Mouse (Mus musculus) liver, embryonic 16.5 days (tissue): ENCODE results near the gene Far1. TPM values are rescaled to one million over a fixed set of nuclear protein-coding genes. Genes with fewer than 3 reads are reported as not detected.

Experiments used
- ATAC-seq: fragments of 200-750 bp; cut with Nextera tagmentation; 2 replicates; pipeline ENCODE4 v1.8.0; 2017; ENCODE audit warnings: low read depth, mild to moderate bottlenecking, moderate number of reproducible peaks, moderate library complexity
- H3K27ac ChIP-seq: fragments of 300-500 bp; sonication (generic); 2 replicates; pipeline ENCODE4 v1.5.1; 2014; ENCODE audit warnings: mild to moderate bottlenecking, low read length
- H3K27me3 ChIP-seq: fragments of 300-500 bp; sonication (generic); 2 replicates; pipeline ENCODE4 v1.6.1; 2014; ENCODE audit warnings: low read depth, low read length, mixed read lengths; ENCODE audit not compliant: control insufficient read depth, insufficient read depth
- H3K36me3 ChIP-seq: fragments of 300-500 bp; sonication (generic); 2 replicates; pipeline ENCODE4 v1.6.1; 2014; ENCODE audit warnings: mild to moderate bottlenecking; ENCODE audit not compliant: control insufficient read depth, insufficient read depth
- H3K4me1 ChIP-seq: fragments of 300-500 bp; sonication (generic); 2 replicates; pipeline ENCODE4 v1.6.1; 2014; ENCODE audit warnings: low read depth, low read length, mixed read lengths; ENCODE audit not compliant: control insufficient read depth
- H3K4me2 ChIP-seq: fragments of 300-500 bp; sonication (generic); 2 replicates; pipeline ENCODE4 v1.6.1; 2014; ENCODE audit warnings: low read depth, low read length, mixed read lengths
- H3K4me3 ChIP-seq: fragments of 300-500 bp; sonication (generic); 2 replicates; pipeline ENCODE4 v1.5.1; 2014; ENCODE audit warnings: low read depth, mild to moderate bottlenecking, low read length
- H3K9ac ChIP-seq: fragments of 300-500 bp; sonication (generic); 2 replicates; pipeline ENCODE4 v1.6.1; 2014; ENCODE audit warnings: low read depth, low read length
- H3K9me3 ChIP-seq: fragments of 300-500 bp; sonication (generic); replicated peaks from 2 replicates; pipeline ENCODE4 v1.6.1; 2016; ENCODE audit warnings: low read length; ENCODE audit not compliant: control insufficient read depth
- WGBS: fragments of 180-500 bp; shearing (Covaris S2); extraction: QIAGEN DNeasy Blood & Tissue Kit; methylation state at CpG from one replicate; pipeline ENCODE4 v1.1.7; 2014; ENCODE audit not compliant: insufficient replicate concordance; 5-methylcytosine and 5-hydroxymethylcytosine counted together
- polyA plus RNA-seq: library from polyadenylated mRNA; unstranded; fragments of >200 nt; fragmentation: Nextera tagmentation; extraction: Ambion mirVana; gene quantifications from 2 replicates; pipeline ENCODE4 v1.2.1, GENCODE M21; 2015

Gene Far1
- polyA plus RNA-seq, 1 experiment from 2014 or later, result 20.4 TPM

DNA sequence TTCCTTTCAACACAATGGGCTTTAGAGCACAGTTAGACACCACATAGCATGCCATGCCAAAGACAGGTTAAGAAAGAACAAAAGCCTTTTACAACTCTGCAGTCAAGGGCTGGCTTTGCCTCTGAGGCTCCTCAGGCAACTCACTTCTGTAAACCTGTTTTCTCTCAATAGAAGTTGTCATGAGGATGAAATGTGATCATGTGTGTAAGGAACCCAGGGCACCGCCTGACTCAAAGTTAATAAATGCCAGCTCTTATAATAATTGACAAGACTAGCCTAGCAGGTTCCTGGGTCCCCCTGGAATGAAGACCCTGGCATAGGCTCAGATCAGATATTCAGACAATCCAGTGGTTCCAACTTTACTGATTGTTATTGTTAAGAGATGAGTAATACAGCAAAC, 77.5 kb downstream of the Far1 start:
- H3K9me3 ChIP-seq, result no peaks in the 10 kb centered on the region
- no peaks in the 10 kb centered on the region for H3K4me1 ChIP-seq
- no peak overlapping the region for H3K27ac ChIP-seq

DNA sequence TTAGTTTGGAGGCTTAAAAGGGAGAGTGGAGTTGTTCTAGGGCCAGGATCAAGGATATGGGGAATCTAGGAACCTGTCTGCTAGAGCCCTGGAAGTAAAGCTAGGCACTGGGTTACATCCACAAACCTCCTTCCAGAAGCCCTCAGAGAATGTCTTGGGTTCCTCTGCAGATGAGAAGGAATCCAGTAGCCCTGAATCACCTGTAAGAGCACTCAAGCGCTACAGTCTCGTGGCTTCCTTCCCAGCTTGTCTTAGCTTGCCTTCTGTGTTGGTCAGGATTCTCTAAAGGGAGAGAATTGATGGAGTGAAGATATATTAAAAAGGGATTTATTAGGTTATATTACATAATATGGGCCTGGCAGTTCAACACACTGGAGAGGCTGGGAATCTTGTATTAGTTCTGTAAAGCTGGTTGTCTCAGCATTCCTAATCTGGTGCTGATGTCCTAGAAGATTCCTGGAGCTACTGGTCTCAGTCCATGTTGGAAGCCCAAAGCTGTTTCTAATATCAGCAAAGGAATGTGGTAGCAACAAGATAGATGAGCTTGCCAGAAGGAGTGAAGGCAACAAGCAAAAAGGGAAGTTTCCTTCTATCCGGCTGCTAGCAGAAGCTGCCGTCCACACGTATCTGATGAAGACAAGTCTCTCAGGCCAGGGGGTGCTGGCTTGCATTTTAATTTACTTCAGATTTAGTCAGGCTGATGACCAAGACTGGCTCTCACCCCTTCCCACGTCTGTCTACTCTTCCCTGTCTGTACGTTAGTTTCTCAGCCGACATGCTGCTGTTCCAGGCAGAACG, 78.1 kb downstream of the Far1 start:
- no peak for ATAC-seq
- WGBS, result 50% methylated on average over 9 of the region's 9 CpGs
- Histone ChIP-seq H3K4me2 (no peak overlapping the region), H3K9ac (no peak overlapping the region), H3K36me3 (no peaks in the 10 kb centered on the region), H3K27me3 (no peaks in the 10 kb centered on the region), H3K4me1 (no peaks in the 10 kb centered on the region), H3K27ac (no peak overlapping the region), H3K4me3 (no peak overlapping the region), H3K9me3 (no peaks in the 10 kb centered on the region)

More for the DNA sequence above, 77.5 kb downstream of the Far1 start:
- H3K9ac ChIP-seq, result no peak overlapping the region
- no peaks in the 10 kb centered on the region for H3K27me3 ChIP-seq
- H3K4me3 ChIP-seq, result no peak overlapping the region
- no peaks in the 10 kb centered on the region for H3K36me3 ChIP-seq
- no peak for ATAC-seq
- 35% methylated on average over 1 of the region's 1 CpGs for WGBS
- no peak overlapping the region for H3K4me2 ChIP-seq

DNA sequence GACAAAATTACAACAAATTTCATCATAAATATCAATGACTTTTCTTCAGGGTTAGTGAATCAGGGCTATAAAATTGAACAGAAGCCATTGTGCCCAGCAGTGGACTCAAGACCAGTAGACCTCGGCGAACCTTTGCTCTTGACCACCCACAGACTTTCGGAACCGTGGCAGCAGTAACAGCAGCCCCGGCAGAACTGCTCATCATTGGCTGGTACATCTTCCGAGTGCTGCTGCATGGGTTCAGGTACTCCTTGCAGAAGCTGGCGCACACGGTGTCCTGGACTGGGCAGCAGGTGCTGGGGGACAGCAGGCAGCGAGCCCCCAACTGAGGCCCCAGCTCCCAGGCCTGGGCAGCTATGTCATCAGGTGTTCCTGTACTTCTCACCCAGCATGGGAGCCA, 79.1 kb downstream of the Far1 start:
- 78% methylated on average over 9 of the region's 9 CpGs for WGBS
- Histone ChIP-seq H3K27me3 (no peaks in the 10 kb centered on the region), H3K4me1 (no peaks in the 10 kb centered on the region), H3K27ac (no peak overlapping the region), H3K36me3 (no peaks in the 10 kb centered on the region), H3K9ac (no peak overlapping the region), H3K9me3 (no peaks in the 10 kb centered on the region), H3K4me2 (no peak overlapping the region), H3K4me3 (no peak overlapping the region)
- no peak for ATAC-seq

DNA sequence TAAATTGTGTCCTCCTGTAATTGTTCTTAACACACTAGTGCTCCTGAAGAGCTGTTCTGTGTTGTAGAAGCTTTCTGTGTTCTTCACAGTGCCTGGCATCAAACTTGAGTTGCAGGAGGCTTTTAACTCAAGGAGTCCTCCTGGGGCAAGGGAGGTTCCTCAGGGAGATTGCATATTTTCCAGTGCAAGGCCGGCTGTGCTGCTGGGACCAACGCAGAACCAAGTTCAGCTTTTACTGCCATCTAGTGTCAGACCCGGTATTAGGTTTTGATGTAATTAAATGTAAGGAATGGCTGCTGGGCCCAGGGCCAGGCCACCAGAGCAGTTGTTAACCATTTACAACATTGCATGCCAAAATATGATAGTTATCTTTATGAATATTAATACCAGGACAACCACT, 80.7 kb downstream of the Far1 start:
- ATAC-seq, result no peak
- Histone ChIP-seq H3K27me3 (no peaks in the 10 kb centered on the region; the same call in 1 of the 2 replicates), H3K27ac (no peak overlapping the region), H3K9me3 (no peaks in the 10 kb centered on the region), H3K4me2 (no peak overlapping the region), H3K9ac (no peak overlapping the region), H3K4me1 (no peaks in the 10 kb centered on the region), H3K4me3 (no peak overlapping the region), H3K36me3 (no peaks in the 10 kb centered on the region)
- 0% methylated on average over 3 of the region's 3 CpGs for WGBS

DNA sequence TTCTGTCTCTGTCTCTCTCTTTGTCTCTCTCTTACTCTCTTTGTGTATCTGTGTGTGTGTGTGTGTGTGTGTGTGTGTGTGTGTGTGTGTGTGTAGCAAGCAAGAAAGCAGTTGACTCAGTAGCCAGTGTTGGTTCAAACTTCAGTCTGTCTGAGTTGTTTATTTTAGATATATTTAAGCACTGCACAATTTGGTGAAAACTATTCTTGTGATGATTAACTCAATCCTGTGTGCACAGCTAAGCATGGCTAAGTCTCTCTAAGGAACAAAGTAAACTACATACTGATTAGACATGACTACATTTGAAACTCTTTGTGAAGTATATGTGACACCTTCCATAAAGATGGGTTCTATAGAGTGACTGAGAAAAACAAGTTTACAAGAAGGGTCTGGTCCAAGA, 83.6 kb downstream of the Far1 start:
- Histone ChIP-seq H3K9me3 (no peaks in the 10 kb centered on the region), H3K4me2 (no peak overlapping the region), H3K9ac (no peak overlapping the region), H3K36me3 (no peaks in the 10 kb centered on the region), H3K27ac (no peak overlapping the region), H3K27me3 (no peaks in the 10 kb centered on the region; the same call in 1 of the 2 replicates), H3K4me1 (no peaks in the 10 kb centered on the region), H3K4me3 (no peak overlapping the region)
- ATAC-seq, result no peak

DNA sequence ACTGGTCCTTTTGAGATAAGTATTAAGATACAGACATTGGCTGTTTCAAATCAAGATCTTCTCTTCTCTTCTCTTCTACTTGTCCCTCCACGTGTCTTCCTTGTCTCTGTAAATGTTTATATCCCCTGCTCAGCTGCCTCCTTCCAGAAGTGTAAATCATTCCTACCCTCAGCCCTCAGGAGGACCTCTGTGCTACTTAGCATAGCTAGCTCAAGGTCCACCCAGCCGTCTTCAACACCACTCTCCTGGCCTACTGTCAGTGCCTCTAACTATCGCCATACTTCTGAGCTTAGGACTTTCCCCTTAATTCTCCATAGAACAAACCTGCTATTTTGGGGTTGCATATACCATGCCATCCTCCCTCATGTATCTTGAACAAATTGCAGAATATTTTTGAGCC, 88.2 kb downstream of the Far1 start:
- Histone ChIP-seq H3K36me3 (no peaks in the 10 kb centered on the region), H3K9ac (no peak overlapping the region), H3K4me1 (no peaks in the 10 kb centered on the region), H3K27me3 (no peaks in the 10 kb centered on the region; the same call in 1 of the 2 replicates), H3K9me3 (no peaks in the 10 kb centered on the region), H3K4me3 (no peak overlapping the region), H3K27ac (no peak overlapping the region), H3K4me2 (no peak overlapping the region)
- no peak for ATAC-seq
- WGBS, result 62% methylated on average over 3 of the region's 3 CpGs

DNA sequence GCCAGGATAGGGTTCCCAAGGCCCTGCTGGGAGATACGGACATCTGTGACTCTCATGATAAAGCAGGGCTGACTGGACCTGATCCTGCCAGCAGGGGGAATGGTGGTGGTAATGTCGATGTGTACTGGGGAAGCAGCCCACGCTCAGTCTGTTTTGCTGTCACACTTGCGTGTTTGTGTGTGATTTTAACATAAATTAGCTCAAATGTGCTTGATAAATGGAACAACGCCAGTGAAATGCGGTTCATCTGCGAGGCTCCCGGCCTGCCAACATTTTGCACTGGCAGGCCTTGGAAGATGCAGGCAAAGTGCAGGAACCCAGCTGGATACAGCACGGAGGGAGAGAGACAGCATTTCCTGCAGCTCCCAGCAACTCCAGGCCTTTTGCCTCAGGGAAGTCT, 94.3 kb downstream of the Far1 start:
- H3K27me3 ChIP-seq, result no peaks in the 10 kb centered on the region; the same call in 1 of the 2 replicates
- H3K4me3 ChIP-seq, result no peak overlapping the region
- WGBS, result 49% methylated on average over 9 of the region's 9 CpGs
- no peak for ATAC-seq
- H3K27ac ChIP-seq, result no peak overlapping the region
- no peaks in the 10 kb centered on the region for H3K4me1 ChIP-seq
- H3K9me3 ChIP-seq, result no peaks in the 10 kb centered on the region
- no peak overlapping the region for H3K9ac ChIP-seq
- no peaks in the 10 kb centered on the region for H3K36me3 ChIP-seq
- no peak overlapping the region for H3K4me2 ChIP-seq

DNA sequence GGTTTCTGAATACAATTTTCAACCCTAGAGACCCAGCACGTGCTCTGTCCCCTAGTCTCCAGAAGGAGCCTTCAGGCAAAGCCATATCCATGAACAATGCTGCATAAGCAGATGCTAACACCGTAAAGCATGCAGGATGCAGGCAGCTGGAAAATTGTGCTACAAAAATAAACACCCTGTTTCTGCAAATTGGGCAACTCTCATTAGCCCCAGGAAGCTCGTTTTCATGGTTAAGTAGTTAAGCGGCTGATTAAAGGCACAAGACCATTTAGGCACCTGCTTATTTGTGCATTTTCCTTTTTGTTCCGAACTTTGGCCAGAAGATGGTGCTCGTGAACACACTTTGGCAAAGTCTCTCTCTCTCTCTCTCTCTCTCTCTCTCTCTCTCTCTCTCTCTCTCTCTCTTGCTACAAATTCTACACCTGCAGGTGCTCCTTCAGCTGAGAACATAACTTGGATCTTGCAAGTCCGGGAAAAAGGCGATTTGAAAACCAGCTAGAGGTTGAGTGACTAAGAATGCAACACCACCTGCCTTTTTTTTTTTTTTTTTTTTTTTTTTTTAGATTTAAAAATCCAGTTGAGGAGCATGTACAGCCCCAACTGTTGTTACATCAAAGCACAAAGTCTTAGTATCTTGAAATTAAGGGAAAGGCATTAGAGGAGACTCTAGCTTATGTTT, 95.5 kb downstream of the Far1 start:
- no peaks in the 10 kb centered on the region; the same call in 1 of the 2 replicates for H3K27me3 ChIP-seq
- no peak for ATAC-seq
- WGBS, result 19% methylated on average over 8 of the region's 8 CpGs
- H3K27ac ChIP-seq, result no peak overlapping the region
- no peak overlapping the region for H3K4me2 ChIP-seq
- H3K4me3 ChIP-seq, result no peak overlapping the region
- H3K9me3 ChIP-seq, result no peaks in the 10 kb centered on the region
- no peak overlapping the region for H3K9ac ChIP-seq
- H3K36me3 ChIP-seq, result no peaks in the 10 kb centered on the region
- no peaks in the 10 kb centered on the region for H3K4me1 ChIP-seq

DNA sequence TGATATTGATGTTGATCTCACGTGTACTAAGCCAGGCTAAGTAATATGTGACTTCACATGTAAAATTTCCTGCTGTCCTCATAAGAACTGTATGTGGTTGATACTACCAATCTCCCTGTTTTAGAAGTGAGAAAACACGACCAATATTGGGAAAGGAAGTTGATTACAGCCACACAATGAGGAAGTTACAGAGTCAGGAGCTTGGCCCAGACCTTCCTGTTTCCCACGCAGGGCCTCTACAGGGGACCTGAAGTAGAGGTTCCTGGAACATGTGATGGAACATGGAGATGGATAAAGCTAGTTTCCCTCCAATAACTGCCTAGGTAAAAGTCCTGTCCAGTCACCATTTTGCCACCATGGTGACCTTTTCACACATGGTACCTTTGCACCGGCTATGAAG, 99.0 kb downstream of the Far1 start:
- Histone ChIP-seq H3K4me2 (no peak overlapping the region), H3K36me3 (no peaks in the 10 kb centered on the region), H3K27ac (no peak overlapping the region), H3K27me3 (no peaks in the 10 kb centered on the region; the same call in 1 of the 2 replicates), H3K4me1 (no peaks in the 10 kb centered on the region), H3K4me3 (no peak overlapping the region), H3K9me3 (no peaks in the 10 kb centered on the region), H3K9ac (no peak overlapping the region)
- ATAC-seq, result no peak
- 31% methylated on average over 4 of the region's 4 CpGs for WGBS
